Mouse (Mus musculus) neural tube, embryonic 15.5 days (tissue): ENCODE data around the gene Abhd17c. TPM values are rescaled to one million over a fixed set of nuclear protein-coding genes. Genes with fewer than 3 reads are reported as not detected.

Source experiments
- polyA plus RNA-seq: library from polyadenylated mRNA; unstranded; fragments of >200 nt; fragmentation: Nextera tagmentation; extraction: Ambion mirVana; gene quantifications from 2 replicates; pipeline ENCODE4 v1.2.1, GENCODE M21; 2015

Gene Abhd17c
- polyA plus RNA-seq, 1 experiment from 2014 or later = 71.7 TPM

Other genes starting within 250 kb of the Abhd17c start
- 0.83 and 1.0 TPM in 2 replicates for gene Cemip, start 65.4 kb downstream of the Abhd17c start, polyA plus RNA-seq